Mouse (Mus musculus) layer of hippocampus, postnatal 25 days (tissue): ENCODE measurements around the gene Mtfr1l. TPM values are rescaled to one million over a fixed set of nuclear protein-coding genes. Genes with fewer than 3 reads are reported as not detected.

Source experiments
- DNase-seq, 2 experiments: peaks; one replicate each; pipeline ENCODE4 v3.0.0; 2022; ENCODE audit warnings: mixed read lengths in 2 of 2, low spot score in 1 of 2; ENCODE audit errors: extremely low spot score in 1 of 2
- total RNA-seq, 2 experiments: library from RNA; stranded (reverse); gene quantifications; 2 replicates each; pipeline ENCODE4 v1.2.3; 2021

Gene Mtfr1l
- total RNA-seq, 2 experiments from 2014 or later = 69.5 to 72.0 TPM

GRCm38 (mm10) chr4:134558570-134559113 lies 23.5 kb upstream of the Mtfr1l start:
- no peak for DNase-seq

GRCm38 (mm10) chr4:134557626-134558249 lies 22.6 kb upstream of the Mtfr1l start:
- DNase-seq = no peak

- DNase-seq = peak in 1 of 2 experiments; percentile 62
Observed at GRCm38 (mm10) chr4:134555956-134556580, 20.9 kb upstream of the Mtfr1l start.

- no peak for DNase-seq
Observed at GRCm38 (mm10) chr4:134553631-134554030, 18.4 kb upstream of the Mtfr1l start.

- peak; percentile 32 to 45 for DNase-seq
Observed at GRCm38 (mm10) chr4:134551494-134552316, 16.5 kb upstream of the Mtfr1l start, which contains the start of gene Selenon. Selenon (minus strand) TSS chr4:134552166.

- no peak for DNase-seq
Observed at GRCm38 (mm10) chr4:134549899-134550298, 14.7 kb upstream of the Mtfr1l start.

- no peak for DNase-seq
Observed at GRCm38 (mm10) chr4:134548169-134548938, 13.2 kb upstream of the Mtfr1l start.

- DNase-seq = no peak
Observed at GRCm38 (mm10) chr4:134546814-134547705, 11.9 kb upstream of the Mtfr1l start.

- peak; percentile 96 to 100 for DNase-seq
Observed at GRCm38 (mm10) chr4:134543261-134543660, 8.1 kb upstream of the Mtfr1l start.

GRCm38 (mm10) chr4:134542726-134543125 lies 7.5 kb upstream of the Mtfr1l start:
- no peak for DNase-seq

- DNase-seq = no peak
Observed at GRCm38 (mm10) chr4:134538997-134539580, 3.9 kb upstream of the Mtfr1l start.

GRCm38 (mm10) chr4:134535787-134536151 lies 582 bp upstream of the Mtfr1l start:
- no peak for DNase-seq

GRCm38 (mm10) chr4:134534124-134534886 lies 882 bp downstream of the Mtfr1l start:
- DNase-seq = peak in 1 of 2 experiments; percentile 44

GRCm38 (mm10) chr4:134533421-134533820 lies 1.8 kb downstream of the Mtfr1l start:
- DNase-seq = no peak

GRCm38 (mm10) chr4:134532928-134533327 lies 2.3 kb downstream of the Mtfr1l start:
- no peak for DNase-seq

GRCm38 (mm10) chr4:134526220-134526619 lies 9.0 kb downstream of the Mtfr1l start:
- DNase-seq = no peak

GRCm38 (mm10) chr4:134525806-134526205 lies 9.4 kb downstream of the Mtfr1l start:
- no peak for DNase-seq

- no peak for DNase-seq
Observed at GRCm38 (mm10) chr4:134523447-134523846, 11.7 kb downstream of the Mtfr1l start.
